Mouse (Mus musculus): ENCODE measurements around the gene Gm20388.

DNA sequence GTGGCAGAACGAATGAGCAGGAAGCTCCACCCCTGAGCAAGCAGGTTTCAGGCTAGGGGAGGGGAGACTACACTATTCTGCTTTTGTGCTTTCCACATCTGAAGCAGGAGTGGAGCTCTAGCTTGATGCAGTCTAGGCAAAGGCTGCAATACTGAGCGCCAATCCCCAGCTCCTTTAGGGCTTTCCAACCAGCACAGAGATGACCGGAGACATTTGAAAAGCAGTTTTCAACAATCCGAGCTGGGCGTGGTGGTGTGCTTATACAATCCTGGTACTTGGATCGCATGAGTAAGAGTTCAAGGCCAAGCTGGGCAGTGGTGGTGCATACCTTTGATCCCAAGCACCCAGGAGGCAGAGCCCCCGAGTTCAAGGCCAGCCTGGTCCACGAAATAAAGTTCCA, 3281.3 kb downstream of the Gm20388 start:
- TF ChIP-seq POLR2A (IDR thresholded peaks at IDR 0.05; ENCODE audit: borderline replicate concordance, insufficient read depth, low read length) (no peak), CTCF (IDR thresholded peaks at IDR 0.05; ENCODE audit: borderline replicate concordance, insufficient read depth, low read depth, low read length) (no peak)
